Mouse (Mus musculus) ovary, postnatal 36 days (tissue): ENCODE data around the gene BC048679.
"Not testable (repeated sequence)": the region's sequence is repeated elsewhere in the genome, so short reads cannot be mapped to it uniquely, and the experiment has no call there.

ENCODE experiments used
- DNase-seq: peaks from one replicate; pipeline ENCODE4 v3.0.0; 2022; ENCODE audit warnings: low spot score, mixed read lengths

BC048679 gene

DNA sequence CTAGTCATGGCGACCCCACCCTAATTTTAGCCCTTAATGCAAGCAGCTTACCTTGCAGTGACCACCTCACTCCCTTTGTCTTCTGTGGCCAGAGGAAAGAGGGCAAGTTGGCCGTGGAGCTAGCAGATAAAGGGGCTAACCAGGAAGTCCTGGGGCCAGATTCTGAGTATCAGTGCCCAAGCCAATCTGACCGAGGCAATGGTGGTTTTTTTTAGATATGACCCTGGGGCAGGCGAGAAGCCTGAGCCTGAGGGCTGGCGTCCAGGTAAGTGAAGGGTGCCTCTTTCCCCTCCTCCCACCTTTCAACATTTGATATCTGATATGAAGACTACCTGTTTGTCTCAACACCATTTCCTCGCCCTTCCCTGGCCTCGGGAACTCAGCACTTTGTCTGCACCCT, at the start of gene BC048679:
Gene BC048679, minus strand, starts transcription at position 101 of the 400 bp plus-strand sequence.
- no peak for DNase-seq

DNA sequence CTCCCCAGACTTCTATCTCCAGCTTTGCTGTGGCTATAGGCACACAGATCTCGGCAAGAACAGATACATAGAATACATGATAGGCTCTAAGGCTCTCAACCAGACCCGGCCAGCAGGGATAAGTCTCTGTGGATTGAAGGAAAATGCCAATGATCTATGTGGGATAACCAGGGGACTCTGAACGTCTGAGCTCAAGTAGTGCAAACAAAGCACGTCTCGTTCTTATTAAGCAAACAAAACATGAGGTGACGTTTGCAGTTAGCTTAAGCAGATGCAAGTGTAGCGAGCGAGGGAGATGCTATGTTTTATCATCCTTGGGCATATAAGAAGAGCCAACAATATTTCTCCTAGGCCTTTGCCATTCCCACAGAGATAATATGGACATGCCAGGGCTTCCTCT, 44.9 kb upstream of the BC048679 start:
- no peak for DNase-seq

DNA sequence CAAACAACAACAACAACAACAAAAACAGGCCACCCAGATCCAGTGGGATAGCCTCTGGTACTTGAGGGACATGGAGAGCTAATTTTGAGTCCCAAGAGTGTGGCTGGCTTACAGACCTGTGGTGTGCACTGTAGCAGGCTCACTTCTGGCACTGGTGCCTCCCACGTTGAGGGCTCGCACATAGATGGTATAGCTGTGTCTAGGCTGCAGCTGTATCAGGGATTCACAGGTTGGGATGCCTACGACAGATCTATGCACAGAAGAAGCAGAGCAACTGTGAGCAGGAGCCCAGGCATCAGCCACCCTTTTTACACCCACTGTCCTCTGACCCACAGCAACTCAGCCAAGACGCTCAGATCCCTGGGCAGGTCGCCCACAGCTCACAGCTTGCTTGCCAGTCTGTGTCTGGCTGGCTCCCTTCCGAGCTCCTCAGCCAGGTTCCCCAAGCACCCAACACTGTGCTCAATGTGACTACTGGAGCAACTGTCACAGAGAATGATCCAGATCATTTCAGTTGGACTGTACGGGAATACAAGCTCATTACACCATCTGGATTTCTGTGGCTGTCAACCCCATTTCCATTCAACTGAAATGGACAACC, 43.9 kb upstream of the BC048679 start:
- peak; percentile 56 for DNase-seq

DNA sequence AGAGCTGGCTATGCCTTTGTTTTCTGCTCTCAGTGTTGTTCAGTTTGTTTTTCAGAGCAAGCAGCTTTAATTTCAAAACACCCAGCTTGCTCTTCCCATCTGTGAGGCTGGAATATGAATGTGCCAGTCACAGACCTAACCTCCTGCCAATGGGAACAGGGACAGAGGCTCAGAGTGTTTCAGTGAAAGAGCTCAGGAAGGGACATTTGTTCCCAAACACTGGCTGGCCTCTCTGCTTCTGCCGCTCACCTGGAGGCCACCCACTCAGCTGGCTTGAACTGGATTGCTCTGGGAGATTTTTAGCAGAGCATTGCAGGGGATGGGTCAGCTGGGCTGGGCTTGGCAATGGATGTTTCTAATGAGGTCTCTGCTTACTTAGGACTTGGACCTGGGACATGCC, 42.9 kb upstream of the BC048679 start:
- DNase-seq = no peak

DNA sequence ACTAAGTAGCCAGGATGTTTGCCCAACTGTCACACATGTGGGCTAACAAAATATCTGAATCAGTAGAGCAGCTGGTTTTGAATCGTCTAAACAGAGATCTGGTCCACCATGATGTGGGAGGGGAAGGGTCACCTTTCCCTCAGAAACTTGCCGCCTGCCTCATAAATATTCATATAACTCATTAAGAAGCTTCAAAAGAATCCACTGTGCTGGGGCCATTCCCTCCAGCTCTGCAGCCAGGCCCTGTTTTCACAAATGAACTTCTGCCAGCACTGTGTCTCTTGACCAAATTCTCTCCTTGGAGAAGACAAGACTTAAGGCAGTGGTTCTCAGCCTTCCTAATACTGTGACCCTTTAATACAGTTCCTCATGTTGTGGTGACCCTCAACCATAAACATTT, 41.5 kb upstream of the BC048679 start:
- DNase-seq = no peak

DNA sequence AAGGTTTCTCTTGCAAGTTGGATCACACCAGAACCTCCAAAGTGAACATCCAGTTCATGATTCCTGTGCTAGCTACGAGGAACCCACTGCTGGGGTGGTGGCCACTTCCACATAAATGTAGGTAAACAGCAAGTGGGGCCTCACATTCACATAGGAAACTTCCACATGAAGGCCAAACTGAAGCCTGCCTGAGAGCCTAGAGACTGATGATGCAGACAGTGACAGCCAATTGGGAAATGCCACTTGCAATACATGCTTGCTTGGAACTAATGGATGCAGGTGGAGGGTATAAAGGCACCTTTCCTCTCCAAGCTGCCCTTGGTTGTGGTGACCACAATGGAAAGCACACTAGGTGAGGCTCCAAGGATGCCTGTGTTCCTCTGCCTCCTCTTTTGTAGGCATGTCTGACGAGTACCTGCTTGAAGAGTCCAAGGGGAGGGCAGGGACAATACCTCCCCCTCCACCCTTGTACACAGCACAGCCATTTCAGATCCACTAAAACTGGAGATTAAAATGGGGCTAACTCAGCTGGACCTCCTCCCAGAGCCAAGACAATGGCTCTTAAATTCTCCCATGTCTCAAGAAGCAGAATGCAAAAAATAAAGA, 40.1 kb upstream of the BC048679 start:
- no peak for DNase-seq

DNA sequence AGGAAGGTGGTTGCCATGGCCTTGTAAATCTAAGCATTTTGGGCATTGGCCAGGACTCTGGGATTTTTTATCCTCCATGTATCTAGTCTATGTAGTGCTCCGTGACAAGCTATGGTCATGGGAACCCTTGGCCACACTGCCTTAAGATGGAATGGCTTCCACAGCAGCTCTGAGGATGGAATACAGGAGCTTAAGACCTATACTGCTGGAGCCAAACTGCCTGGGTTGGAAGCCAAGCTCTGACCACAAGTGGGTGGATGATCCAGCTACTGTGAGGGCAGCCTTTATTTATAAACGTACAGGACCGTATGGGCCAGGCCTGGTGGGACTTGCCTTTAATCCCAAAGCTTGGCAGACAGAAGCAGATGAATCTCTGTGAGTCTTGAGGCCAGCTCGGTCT, 38.4 kb upstream of the BC048679 start:
- DNase-seq = no peak

DNA sequence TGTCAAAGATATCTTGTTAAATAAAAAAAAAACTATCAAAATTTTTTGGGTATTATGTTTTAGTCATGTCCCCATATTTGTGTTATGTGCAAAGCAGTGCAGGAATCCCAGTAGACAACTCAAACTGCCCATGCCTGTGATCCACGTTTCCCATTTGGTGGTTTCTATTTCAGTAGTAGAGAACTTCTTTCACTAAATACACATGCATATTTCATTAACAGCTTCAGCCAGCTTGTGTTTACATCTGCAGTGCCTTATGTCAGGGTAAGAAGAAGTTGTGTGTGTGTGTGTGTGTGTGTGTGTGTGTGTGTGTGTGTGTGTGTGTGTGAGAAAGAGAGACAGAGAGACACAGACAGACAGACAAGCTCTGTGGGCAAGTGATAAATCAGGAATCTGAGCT, 33.4 kb upstream of the BC048679 start:
- no peak for DNase-seq

DNA sequence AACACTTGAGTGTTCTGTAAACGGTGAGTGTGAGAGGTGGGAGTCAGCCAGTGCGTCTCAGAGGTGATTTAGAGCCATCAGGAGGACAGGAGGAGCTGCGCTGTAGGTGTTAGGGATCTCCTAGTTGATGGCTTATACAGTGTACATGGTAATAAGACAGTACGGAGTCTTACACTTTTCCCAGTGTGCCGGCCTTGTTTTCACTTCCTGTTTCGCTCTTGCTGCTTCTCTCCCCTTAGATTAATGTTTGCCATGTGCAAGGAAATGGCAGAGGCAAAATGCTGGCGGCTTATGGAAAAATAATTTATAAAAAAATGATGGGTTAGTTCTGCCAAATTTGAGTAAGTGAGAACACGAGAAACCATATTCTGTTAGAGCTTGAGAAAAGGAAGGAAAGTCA, 30.8 kb upstream of the BC048679 start:
- DNase-seq = no peak

DNA sequence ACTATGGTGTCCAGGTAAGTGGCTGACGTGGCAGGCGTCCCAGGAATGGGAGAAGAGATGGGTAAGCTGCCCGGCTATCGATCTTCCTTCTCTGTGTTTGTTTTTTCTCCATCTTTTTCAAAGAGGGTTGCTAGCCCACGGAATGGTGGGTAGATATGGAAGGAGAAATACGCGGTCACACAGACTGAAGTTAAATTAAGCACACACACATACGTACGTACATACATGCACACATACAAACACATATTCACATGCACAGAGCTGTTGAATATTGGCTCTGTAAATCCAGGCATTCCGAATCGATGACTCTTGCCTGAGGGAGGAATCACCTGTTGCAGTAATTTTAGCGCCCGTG, 25.6 kb upstream of the BC048679 start:
- DNase-seq = no peak

DNA sequence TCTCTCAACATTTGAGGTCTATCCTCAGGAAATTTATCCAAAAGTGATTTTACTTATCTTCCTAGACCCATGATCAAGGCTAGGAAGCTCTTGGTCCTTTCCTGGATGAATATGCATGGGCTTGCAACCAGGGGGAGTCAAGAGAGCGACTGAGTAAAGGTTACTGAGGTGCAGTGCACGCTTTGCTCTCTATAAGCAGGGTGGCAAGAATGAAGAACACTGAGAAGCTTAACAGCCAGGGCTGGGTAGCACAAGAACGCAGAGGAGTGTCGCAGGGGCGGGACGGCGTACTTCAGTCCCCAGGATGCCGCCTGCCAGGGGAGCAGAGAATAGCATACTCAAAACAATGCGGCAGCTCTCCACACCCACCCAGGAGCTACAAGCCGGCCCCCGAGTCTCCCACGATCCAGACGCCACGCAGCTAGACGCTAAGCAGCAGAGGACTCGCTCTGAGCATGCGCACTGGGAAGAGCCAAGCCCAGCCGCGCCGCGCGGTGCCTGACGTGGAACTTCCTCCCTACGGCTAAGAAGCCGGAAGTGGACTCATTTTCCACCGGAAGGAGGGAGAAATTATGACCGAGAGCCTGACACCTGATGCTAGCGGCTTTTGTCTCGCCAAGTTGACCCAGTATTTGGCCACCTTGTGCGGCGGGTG, 25.1 kb upstream of the BC048679 start:
- peak; percentile 87 for DNase-seq

DNA sequence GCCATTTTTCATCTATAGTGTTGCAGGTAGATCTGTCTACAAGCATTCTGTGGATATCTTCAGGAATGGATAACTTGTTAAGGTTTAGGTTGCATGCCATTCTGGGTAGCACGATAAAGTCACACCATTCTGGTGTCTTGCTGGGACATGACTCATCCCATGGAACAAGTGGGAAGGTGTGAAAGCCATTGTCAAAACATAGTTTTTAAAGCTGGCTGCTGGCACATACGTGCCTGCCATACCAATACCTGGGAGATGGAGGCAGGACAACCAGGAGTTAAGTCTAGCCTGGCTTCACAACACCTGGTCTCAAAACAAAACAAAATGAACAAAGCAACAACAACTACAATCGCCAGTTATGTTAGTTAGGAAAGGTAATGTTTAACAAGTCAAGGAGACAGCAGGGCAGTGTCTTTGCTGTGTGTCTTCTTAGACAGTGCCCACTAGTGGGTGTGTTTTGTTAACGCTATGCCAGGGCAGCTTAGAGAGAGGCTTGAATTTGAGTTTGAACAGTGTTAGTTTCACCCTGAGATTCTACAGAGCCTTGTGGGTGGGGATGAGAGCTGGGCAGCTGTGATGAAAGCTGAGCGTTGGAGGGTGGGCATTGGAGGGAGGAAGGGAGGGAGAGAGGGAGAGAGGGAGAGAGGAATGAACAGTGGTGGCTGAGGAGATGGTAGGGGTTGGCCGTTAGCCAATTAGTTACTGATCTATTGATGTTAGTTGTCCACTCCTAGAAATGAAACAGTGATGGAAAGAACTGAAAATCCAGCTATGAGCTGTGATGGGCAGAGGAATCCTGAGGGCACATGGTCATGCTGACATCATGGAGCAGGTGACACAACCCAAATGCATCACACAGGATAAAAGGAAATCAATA, 18.3 kb upstream of the BC048679 start:
- no peak for DNase-seq

DNA sequence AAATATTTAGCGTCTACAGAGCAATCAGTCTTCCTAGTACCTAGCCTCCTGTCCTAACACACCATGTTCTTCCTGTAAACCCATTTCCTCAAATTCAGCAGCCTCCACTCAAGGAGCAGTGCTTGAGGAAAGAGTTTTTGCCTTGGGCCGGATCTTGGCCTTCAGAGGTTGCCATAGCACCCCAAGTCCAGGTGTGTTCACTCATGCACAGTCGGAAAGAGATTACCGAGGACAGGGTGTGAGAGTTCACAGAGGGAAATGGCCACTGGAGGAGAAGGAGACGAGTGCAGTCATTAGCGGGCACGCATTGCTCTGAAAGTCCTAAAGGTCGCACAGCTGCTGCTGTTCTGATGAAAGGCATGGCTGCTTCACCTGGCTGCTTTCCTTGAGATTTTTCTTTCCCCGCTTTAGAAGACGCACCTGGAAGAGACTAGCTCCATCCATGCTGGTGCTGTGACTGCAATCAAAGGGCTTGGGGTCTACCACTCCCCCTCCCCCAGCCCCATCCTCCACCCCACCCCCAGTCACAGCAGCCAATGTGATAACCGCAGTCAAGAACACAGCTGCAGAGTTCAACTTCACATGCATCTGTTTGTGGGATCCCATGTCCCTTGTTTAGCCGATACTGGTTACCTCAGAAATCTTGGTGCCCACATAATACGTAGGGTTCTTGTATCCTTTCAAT, 17.0 kb upstream of the BC048679 start:
- DNase-seq = no peak

DNA sequence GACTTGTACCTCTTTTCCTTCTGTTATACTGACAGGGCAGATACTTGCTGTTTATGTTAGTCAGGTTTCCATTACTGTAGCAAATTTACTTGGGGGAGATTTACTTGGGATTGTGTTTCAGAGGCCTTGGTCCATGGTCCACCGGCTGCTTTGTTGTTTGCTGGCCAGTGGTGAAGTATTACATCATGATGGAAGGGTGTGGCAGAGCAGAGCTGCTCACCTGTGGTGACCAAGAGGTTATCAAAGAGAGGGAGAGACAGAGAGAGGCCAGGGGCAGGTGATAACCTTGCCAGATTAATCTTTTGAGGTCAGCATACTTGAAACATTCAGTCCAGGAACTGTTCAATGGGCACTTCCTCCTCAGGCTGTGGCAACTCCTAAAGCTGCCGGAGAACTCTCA, 3.0 kb upstream of the BC048679 start:
- DNase-seq = no peak

DNA sequence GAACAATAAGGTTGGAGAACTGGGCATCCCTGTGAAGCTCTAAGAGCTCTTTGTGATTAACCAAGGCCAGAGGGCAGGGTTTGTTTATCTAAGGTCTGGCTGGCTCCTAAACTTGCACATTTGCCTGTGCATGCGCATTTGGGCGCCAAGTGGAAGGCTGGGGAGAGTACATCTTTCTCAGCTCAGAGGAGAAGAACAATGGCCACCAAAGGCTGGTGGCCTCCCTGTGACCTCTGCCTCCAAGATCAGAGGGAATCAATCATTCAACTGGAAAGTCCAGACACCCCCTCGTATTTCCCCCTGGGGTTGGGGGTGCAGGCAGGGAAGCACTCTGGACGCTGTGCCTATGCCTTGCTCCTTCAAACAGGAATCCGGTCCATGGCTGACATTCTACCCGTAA, 910 bp downstream of the BC048679 start:
- no peak for DNase-seq

DNA sequence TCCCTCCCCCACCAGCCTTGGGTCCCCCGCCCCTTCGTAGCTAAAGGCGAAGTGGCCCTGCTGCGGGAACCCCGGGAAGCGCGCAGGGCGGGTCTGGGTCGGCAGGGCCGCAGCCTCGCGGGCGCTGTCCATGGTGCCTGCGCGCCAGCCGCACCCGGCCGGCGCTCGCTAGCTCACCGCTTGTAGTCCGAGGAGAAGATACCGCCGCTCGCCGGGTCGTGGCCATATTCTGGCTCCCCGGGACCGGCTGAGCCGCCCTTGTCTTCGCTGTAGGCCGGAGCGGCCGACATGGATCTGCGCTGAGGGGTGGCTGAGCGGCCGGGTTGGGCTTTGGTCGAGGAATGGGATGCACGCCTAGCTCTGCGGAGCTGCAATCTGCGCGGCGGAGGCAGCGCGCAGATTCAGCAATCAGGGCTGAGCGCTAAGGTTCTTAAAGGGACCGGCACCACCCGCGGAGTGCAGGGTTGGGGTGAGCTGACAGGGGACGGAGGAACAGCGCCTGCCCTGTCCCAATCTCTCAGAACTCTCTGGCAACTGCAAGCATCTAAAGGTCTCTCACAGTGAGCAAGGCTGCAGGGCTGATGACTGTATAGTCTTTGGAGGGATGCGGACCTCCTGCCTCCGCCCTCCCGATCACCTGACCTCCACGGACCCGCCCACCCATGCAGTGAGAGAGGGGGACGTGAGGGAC, 4.6 kb downstream of the BC048679 start, which contains the start of gene Ap3b2:
Gene Ap3b2, minus strand, starts transcription at position 595 of the 691 bp plus-strand sequence.
- DNase-seq = peak; percentile 73

DNA sequence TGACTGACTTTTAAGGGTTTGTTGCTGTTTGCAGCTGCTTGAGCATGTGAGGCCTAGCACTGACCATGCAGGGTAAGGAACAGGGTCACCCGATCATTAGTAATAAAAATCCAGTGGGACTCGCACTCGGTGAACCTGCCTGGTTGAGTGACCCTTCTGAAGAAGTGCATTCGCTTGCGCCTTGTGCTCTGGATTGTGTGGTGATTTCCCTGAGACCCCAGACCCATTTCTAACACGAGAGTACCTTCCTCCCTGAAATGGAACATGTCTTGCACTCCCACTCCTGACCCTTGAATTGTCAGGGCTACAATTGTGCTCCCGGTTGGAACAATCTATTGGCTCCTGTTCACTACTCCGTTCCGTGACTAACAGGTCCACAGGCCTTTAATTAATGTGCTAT, 5.5 kb downstream of the BC048679 start:
- no peak for DNase-seq

DNA sequence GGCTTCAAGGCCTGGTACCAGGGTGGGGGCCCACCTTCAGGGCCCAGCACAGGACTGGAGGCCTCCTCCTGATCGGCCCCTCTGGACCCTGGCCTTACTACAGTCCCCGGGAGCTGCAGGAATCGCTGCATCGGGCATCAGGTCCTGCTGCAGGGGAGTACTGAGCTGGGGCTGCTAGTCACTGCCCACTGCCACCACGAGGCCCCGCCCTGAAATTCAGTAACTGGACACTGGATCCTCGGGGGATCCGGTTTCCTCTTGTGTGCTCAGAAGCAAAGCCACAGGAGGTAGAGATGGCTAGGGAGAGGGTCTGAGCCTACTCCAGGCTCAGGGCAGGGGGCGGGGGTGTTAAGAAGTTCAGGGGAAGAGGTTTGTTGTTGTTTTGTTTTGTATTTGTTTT, 8.4 kb downstream of the BC048679 start:
- no peak for DNase-seq

DNA sequence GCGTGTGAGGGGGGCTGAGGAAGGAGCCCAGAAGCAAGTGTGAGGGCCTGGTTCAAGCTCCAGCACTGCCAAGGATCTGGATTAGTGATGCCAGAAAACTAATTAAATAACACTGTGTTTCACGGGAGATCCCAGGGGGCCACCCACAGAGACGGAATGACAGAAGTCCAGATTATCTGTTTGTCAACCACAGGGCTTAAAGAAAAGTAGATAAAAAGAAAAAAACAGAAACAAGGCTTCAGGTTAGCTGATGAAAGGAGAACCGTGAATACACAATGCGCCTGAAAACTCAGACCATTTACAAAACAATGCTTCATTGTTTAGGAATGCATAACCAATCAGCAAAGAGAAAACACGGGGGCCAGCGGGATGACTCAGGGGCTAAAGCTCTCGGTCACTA, 17.3 kb downstream of the BC048679 start:
- DNase-seq = no peak

DNA sequence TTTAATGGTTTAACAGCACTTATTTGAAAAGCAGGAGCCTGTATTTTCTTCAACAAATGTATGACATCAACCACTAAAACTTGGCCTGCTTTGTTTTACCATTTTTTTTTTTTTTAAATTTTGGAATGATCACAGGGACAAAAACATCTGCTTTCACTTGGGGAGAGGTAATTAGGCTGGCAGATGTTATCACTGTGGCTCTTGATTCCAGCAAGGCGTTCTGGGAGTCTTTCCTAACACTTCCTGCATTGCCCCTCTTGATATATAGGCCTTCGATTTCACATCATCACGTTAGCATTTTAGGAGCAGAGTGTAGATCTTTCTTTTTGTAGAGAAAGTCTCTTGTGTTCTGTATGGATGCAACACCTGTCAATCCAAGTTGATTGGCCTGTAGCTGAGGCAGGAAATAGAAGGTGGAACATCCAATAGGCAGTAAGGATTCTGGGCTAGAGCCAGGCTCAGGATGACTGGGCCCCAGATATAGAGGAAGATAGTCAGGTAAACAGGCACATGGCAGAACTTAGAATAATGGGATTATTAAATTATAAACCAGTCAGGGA, 18.5 kb downstream of the BC048679 start:
- no peak for DNase-seq

DNA sequence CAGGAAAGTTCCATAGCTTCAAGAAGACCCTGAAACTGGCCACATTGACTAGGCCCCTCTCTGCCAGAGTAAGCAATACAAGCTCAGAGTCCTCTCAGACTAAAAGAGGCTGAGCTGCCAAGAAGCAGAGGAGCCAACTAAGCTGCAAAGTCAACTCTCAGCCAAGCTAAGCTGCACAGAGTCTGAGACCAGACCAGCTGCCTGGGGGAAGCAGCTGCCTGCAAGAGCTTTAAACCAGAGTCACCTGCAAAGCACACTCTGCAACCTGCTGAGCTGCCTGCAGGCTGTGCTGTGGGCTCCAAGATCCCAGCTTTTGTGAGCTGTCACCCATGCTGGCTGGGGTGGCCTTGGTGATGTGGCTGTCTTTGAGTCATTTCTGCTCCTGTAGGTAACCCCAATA, 19.8 kb downstream of the BC048679 start:
- not testable (repeated sequence) for DNase-seq
